Mouse (Mus musculus): ENCODE results near the gene Lhpp. TPM values are rescaled to one million over a fixed set of nuclear protein-coding genes. Genes with fewer than 3 reads are reported as not detected.

Lhpp gene
- polyA plus RNA-seq, 2 experiments: 5.6 to 6.0 TPM

GRCm38 (mm10) chr7:132697258-132697796, 86.9 kb downstream of the Lhpp start:
- ATAC-seq (ENCODE audit: insufficient read depth) (no peak), DNase-seq (ENCODE audit: low read depth in 3 of 3, low spot score in 3 of 3) (no peak)
- no peaks in the 10 kb centered on the region for H3K27me3 ChIP-seq (ENCODE audit: control insufficient read depth, insufficient read depth, low read length)
- no peaks in the 10 kb centered on the region for H3K9me3 ChIP-seq (ENCODE audit: control insufficient read depth, low read length)
- TF ChIP-seq CTCF (IDR thresholded peaks at IDR 0.05; ENCODE audit: low read depth): no peak
- no peak for TF ChIP-seq EP300 (IDR thresholded peaks at IDR 0.05; ENCODE audit: low read depth)
- no peak overlapping the region for H3K9ac ChIP-seq (replicated peaks)
- no peak overlapping the region for H3K4me3 ChIP-seq (ENCODE audit: insufficient read depth in 1 of 2, low read depth in 2 of 2, low read length in 2 of 2)
- no peaks in the 10 kb centered on the region for H3K4me1 ChIP-seq (replicated peaks; ENCODE audit: control insufficient read depth in 2 of 2, insufficient read depth in 2 of 2, low read length in 1 of 2)
- H3K36me3 ChIP-seq (replicated peaks; ENCODE audit: control insufficient read depth, insufficient read depth, low read depth): no peaks in the 10 kb centered on the region
- WGBS (ENCODE audit: insufficient replicate concordance): 75% methylated on average over 8 of the region's 8 CpGs
- no peak overlapping the region for H3K27ac ChIP-seq
- H3K4me2 ChIP-seq (ENCODE audit: low read depth): no peak overlapping the region

GRCm38 (mm10) chr7:132698737-132699136, 88.3 kb downstream of the Lhpp start:
- Histone ChIP-seq H3K4me3 (ENCODE audit: insufficient read depth in 1 of 2, low read depth in 2 of 2, low read length in 2 of 2) (no peak overlapping the region), H3K36me3 (replicated peaks; ENCODE audit: control insufficient read depth, insufficient read depth, low read depth) (no peaks in the 10 kb centered on the region), H3K4me2 (ENCODE audit: low read depth) (no peak overlapping the region), H3K9me3 (ENCODE audit: control insufficient read depth, low read length) (no peaks in the 10 kb centered on the region), H3K4me1 (replicated peaks; ENCODE audit: control insufficient read depth in 2 of 2, insufficient read depth in 2 of 2, low read length in 1 of 2) (no peaks in the 10 kb centered on the region), H3K27ac (no peak overlapping the region), H3K27me3 (ENCODE audit: control insufficient read depth, insufficient read depth, low read length) (no peaks in the 10 kb centered on the region), H3K9ac (replicated peaks) (no peak overlapping the region)
- no peak for TF ChIP-seq EP300 (IDR thresholded peaks at IDR 0.05; ENCODE audit: low read depth)
- no peak for TF ChIP-seq CTCF (IDR thresholded peaks at IDR 0.05; ENCODE audit: low read depth)
- 37% methylated on average over 4 of the region's 4 CpGs for WGBS (ENCODE audit: insufficient replicate concordance)
- DNase-seq (ENCODE audit: low read depth in 3 of 3, low spot score in 3 of 3) (no peak), ATAC-seq (ENCODE audit: insufficient read depth) (no peak)

GRCm38 (mm10) chr7:132699165-132699564, 88.7 kb downstream of the Lhpp start:
- H3K36me3 ChIP-seq (replicated peaks; ENCODE audit: control insufficient read depth, insufficient read depth, low read depth): no peaks in the 10 kb centered on the region
- no peak for DNase-seq (ENCODE audit: low read depth in 3 of 3, low spot score in 3 of 3)
- no peaks in the 10 kb centered on the region for H3K9me3 ChIP-seq (ENCODE audit: control insufficient read depth, low read length)
- no peak overlapping the region for H3K4me2 ChIP-seq (ENCODE audit: low read depth)
- TF ChIP-seq CTCF (IDR thresholded peaks at IDR 0.05; ENCODE audit: low read depth): no peak
- TF ChIP-seq EP300 (IDR thresholded peaks at IDR 0.05; ENCODE audit: low read depth): no peak
- 60% methylated on average over 4 of the region's 4 CpGs for WGBS (ENCODE audit: insufficient replicate concordance)
- no peak overlapping the region for H3K4me3 ChIP-seq (ENCODE audit: insufficient read depth in 1 of 2, low read depth in 2 of 2, low read length in 2 of 2)
- no peak overlapping the region for H3K27ac ChIP-seq
- no peaks in the 10 kb centered on the region for H3K4me1 ChIP-seq (replicated peaks; ENCODE audit: control insufficient read depth in 2 of 2, insufficient read depth in 2 of 2, low read length in 1 of 2)
- ATAC-seq (ENCODE audit: insufficient read depth): no peak
- no peak overlapping the region for H3K9ac ChIP-seq (replicated peaks)
- no peaks in the 10 kb centered on the region for H3K27me3 ChIP-seq (ENCODE audit: control insufficient read depth, insufficient read depth, low read length)

- no peak overlapping the region for H3K4me2 ChIP-seq (ENCODE audit: low read depth)
- H3K27ac ChIP-seq: no peak overlapping the region
- TF ChIP-seq EP300 (IDR thresholded peaks at IDR 0.05; ENCODE audit: low read depth) (no peak), CTCF (IDR thresholded peaks at IDR 0.05; ENCODE audit: low read depth) (no peak)
- no peaks in the 10 kb centered on the region for H3K9me3 ChIP-seq (ENCODE audit: control insufficient read depth, low read length)
- no peaks in the 10 kb centered on the region for H3K4me1 ChIP-seq (replicated peaks; ENCODE audit: control insufficient read depth in 2 of 2, insufficient read depth in 2 of 2, low read length in 1 of 2)
- no peak overlapping the region for H3K9ac ChIP-seq (replicated peaks)
- no peaks in the 10 kb centered on the region for H3K36me3 ChIP-seq (replicated peaks; ENCODE audit: control insufficient read depth, insufficient read depth, low read depth)
- no peaks in the 10 kb centered on the region for H3K27me3 ChIP-seq (ENCODE audit: control insufficient read depth, insufficient read depth, low read length)
- ATAC-seq (ENCODE audit: insufficient read depth) (no peak), DNase-seq (ENCODE audit: low read depth in 3 of 3, low spot score in 3 of 3) (no peak)
- H3K4me3 ChIP-seq (ENCODE audit: insufficient read depth in 1 of 2, low read depth in 2 of 2, low read length in 2 of 2): no peak overlapping the region
These were observed 89.2 kb downstream of the Lhpp start for GRCm38 (mm10) chr7:132699639-132700038.

GRCm38 (mm10) chr7:132700107-132700506, 89.7 kb downstream of the Lhpp start:
- no peak for TF ChIP-seq CTCF (IDR thresholded peaks at IDR 0.05; ENCODE audit: low read depth)
- TF ChIP-seq EP300 (IDR thresholded peaks at IDR 0.05; ENCODE audit: low read depth): no peak
- H3K36me3 ChIP-seq (replicated peaks; ENCODE audit: control insufficient read depth, insufficient read depth, low read depth): no peaks in the 10 kb centered on the region
- no peak overlapping the region for H3K27ac ChIP-seq
- ATAC-seq (ENCODE audit: insufficient read depth) (no peak), DNase-seq (ENCODE audit: low read depth in 3 of 3, low spot score in 3 of 3) (no peak)
- H3K4me3 ChIP-seq (ENCODE audit: insufficient read depth in 1 of 2, low read depth in 2 of 2, low read length in 2 of 2): no peak overlapping the region
- no peak overlapping the region for H3K9ac ChIP-seq (replicated peaks)
- no peak overlapping the region for H3K4me2 ChIP-seq (ENCODE audit: low read depth)
- no peaks in the 10 kb centered on the region for H3K4me1 ChIP-seq (replicated peaks; ENCODE audit: control insufficient read depth in 2 of 2, insufficient read depth in 2 of 2, low read length in 1 of 2)
- 49% methylated on average over 4 of the region's 4 CpGs for WGBS (ENCODE audit: insufficient replicate concordance)
- no peaks in the 10 kb centered on the region for H3K27me3 ChIP-seq (ENCODE audit: control insufficient read depth, insufficient read depth, low read length)
- H3K9me3 ChIP-seq (ENCODE audit: control insufficient read depth, low read length): no peaks in the 10 kb centered on the region
